Mouse (Mus musculus): ENCODE results near the gene Gm18596. TPM values are rescaled to one million over a fixed set of nuclear protein-coding genes. Genes with fewer than 3 reads are reported as not detected.
"Not testable (repeated sequence)": the region's sequence is repeated elsewhere in the genome, so short reads cannot be mapped to it uniquely, and the experiment has no call there.

Gene Gm18596
- polyA plus RNA-seq, 1 experiment from 2014 or later = not detected

GRCm38 (mm10) chr10:77751254-77751653, 8.8 kb upstream of the Gm18596 start, which contains the start of gene Gm9736:
TSS of gene Gm9736 (minus strand) at chr10:77751354.
- not testable (repeated sequence) for ATAC-seq (ENCODE audit: extremely low read depth, insufficient number of reproducible peaks, low FRiP score, low TSS enrichment); H3K27ac ChIP-seq (replicated peaks); H3K9me3 ChIP-seq; H3K4me1 ChIP-seq; H3K36me3 ChIP-seq; H3K4me3 ChIP-seq; H3K4me2 ChIP-seq; H3K27me3 ChIP-seq (replicated peaks); H3K9ac ChIP-seq
- 69% methylated on average over 1 of the region's 1 CpGs for WGBS

- H3K27ac ChIP-seq (replicated peaks); ATAC-seq (ENCODE audit: extremely low read depth, insufficient number of reproducible peaks, low FRiP score, low TSS enrichment); H3K9ac ChIP-seq; H3K27me3 ChIP-seq (replicated peaks); H3K4me1 ChIP-seq; H3K4me2 ChIP-seq; H3K36me3 ChIP-seq; H3K9me3 ChIP-seq; H3K4me3 ChIP-seq: not testable (repeated sequence)
- 53% methylated on average over 1 of the region's 1 CpGs for WGBS
These were observed 8.2 kb upstream of the Gm18596 start for GRCm38 (mm10) chr10:77750686-77751085.

GRCm38 (mm10) chr10:77738929-77739328, 3.5 kb downstream of the Gm18596 start:
- no peak overlapping the region for H3K4me2 ChIP-seq
- H3K9ac ChIP-seq = no peak overlapping the region
- H3K36me3 ChIP-seq = no peaks in the 10 kb centered on the region
- 77% methylated on average over 4 of the region's 4 CpGs for WGBS
- no peak overlapping the region for H3K4me3 ChIP-seq
- no peaks in the 10 kb centered on the region for H3K27me3 ChIP-seq (replicated peaks)
- no peak overlapping the region for H3K27ac ChIP-seq (replicated peaks)
- no peak for ATAC-seq (ENCODE audit: extremely low read depth, insufficient number of reproducible peaks, low FRiP score, low TSS enrichment)
- peaks cover 11% of the 10 kb centered on the region for H3K9me3 ChIP-seq
- H3K4me1 ChIP-seq = no peaks in the 10 kb centered on the region

GRCm38 (mm10) chr10:77735928-77736327, 6.5 kb downstream of the Gm18596 start:
- H3K4me3 ChIP-seq = no peak overlapping the region
- 86% methylated on average over 1 of the region's 1 CpGs for WGBS
- H3K27ac ChIP-seq (replicated peaks) = no peak overlapping the region
- H3K4me1 ChIP-seq = no peaks in the 10 kb centered on the region
- no peak overlapping the region for H3K9ac ChIP-seq
- no peak overlapping the region for H3K4me2 ChIP-seq
- no peaks in the 10 kb centered on the region for H3K36me3 ChIP-seq
- no peak for ATAC-seq (ENCODE audit: extremely low read depth, insufficient number of reproducible peaks, low FRiP score, low TSS enrichment)
- H3K9me3 ChIP-seq = peaks cover 13% of the 10 kb centered on the region
- no peaks in the 10 kb centered on the region for H3K27me3 ChIP-seq (replicated peaks)

GRCm38 (mm10) chr10:77729241-77729640, 13.2 kb downstream of the Gm18596 start:
- no peaks in the 10 kb centered on the region for H3K4me1 ChIP-seq
- ATAC-seq (ENCODE audit: extremely low read depth, insufficient number of reproducible peaks, low FRiP score, low TSS enrichment) = no peak
- 45% methylated on average over 4 of the region's 4 CpGs for WGBS
- H3K36me3 ChIP-seq = no peaks in the 10 kb centered on the region
- H3K27me3 ChIP-seq (replicated peaks) = no peaks in the 10 kb centered on the region
- H3K9ac ChIP-seq = no peak overlapping the region
- no peak overlapping the region for H3K4me2 ChIP-seq
- no peak overlapping the region for H3K27ac ChIP-seq (replicated peaks)
- H3K9me3 ChIP-seq = peaks cover 4% of the 10 kb centered on the region
- H3K4me3 ChIP-seq = no peak overlapping the region

GRCm38 (mm10) chr10:77728280-77728679, 14.2 kb downstream of the Gm18596 start:
- Histone ChIP-seq H3K4me2 (no peak overlapping the region), H3K9me3 (no peaks in the 10 kb centered on the region), H3K4me1 (no peaks in the 10 kb centered on the region), H3K27me3 (replicated peaks) (no peaks in the 10 kb centered on the region), H3K4me3 (no peak overlapping the region), H3K27ac (replicated peaks) (no peak overlapping the region), H3K36me3 (no peaks in the 10 kb centered on the region), H3K9ac (no peak overlapping the region)
- no peak for ATAC-seq (ENCODE audit: extremely low read depth, insufficient number of reproducible peaks, low FRiP score, low TSS enrichment)
- WGBS = 53% methylated on average over 4 of the region's 4 CpGs

- Histone ChIP-seq H3K36me3 (no peaks in the 10 kb centered on the region), H3K4me2 (no peak within 1 kb of the TSS), H3K4me3 (no peak within 1 kb of the TSS), H3K4me1 (no peaks in the 10 kb centered on the region), H3K27me3 (replicated peaks) (no peaks in the 10 kb centered on the region), H3K9ac (no peak within 1 kb of the TSS), H3K27ac (replicated peaks) (no peak within 1 kb of the TSS), H3K9me3 (no peaks in the 10 kb centered on the region)
- ATAC-seq (ENCODE audit: extremely low read depth, insufficient number of reproducible peaks, low FRiP score, low TSS enrichment) = no peak
- WGBS = 24% methylated on average over 3 of the region's 3 CpGs
These were observed 16.3 kb downstream of the Gm18596 start, which contains the start of gene Gm10100 for GRCm38 (mm10) chr10:77726186-77726585. TSS of gene Gm10100 (plus strand) at chr10:77726486.

GRCm38 (mm10) chr10:77724855-77725254, 17.6 kb downstream of the Gm18596 start:
- no peak overlapping the region for H3K27ac ChIP-seq (replicated peaks)
- WGBS = 65% methylated on average over 8 of the region's 8 CpGs
- H3K36me3 ChIP-seq = no peaks in the 10 kb centered on the region
- H3K27me3 ChIP-seq (replicated peaks) = no peaks in the 10 kb centered on the region
- H3K4me1 ChIP-seq = no peaks in the 10 kb centered on the region
- no peak overlapping the region for H3K4me3 ChIP-seq
- no peak overlapping the region for H3K9ac ChIP-seq
- H3K4me2 ChIP-seq = no peak overlapping the region
- ATAC-seq (ENCODE audit: extremely low read depth, insufficient number of reproducible peaks, low FRiP score, low TSS enrichment) = no peak
- no peaks in the 10 kb centered on the region for H3K9me3 ChIP-seq

- H3K36me3 ChIP-seq; H3K27ac ChIP-seq (replicated peaks); H3K27me3 ChIP-seq (replicated peaks); H3K9me3 ChIP-seq; H3K9ac ChIP-seq; H3K4me1 ChIP-seq; H3K4me3 ChIP-seq; ATAC-seq (ENCODE audit: extremely low read depth, insufficient number of reproducible peaks, low FRiP score, low TSS enrichment); H3K4me2 ChIP-seq: not testable (repeated sequence)
- WGBS = 72% methylated on average over 1 of the region's 1 CpGs
These were observed 22.1 kb downstream of the Gm18596 start, which contains the start of gene Krtap12-1 for GRCm38 (mm10) chr10:77720299-77720698. TSS of gene Krtap12-1 (plus strand) at chr10:77720599.

- no peaks in the 10 kb centered on the region for H3K27me3 ChIP-seq (replicated peaks)
- no peak within 1 kb of the TSS for H3K4me2 ChIP-seq
- H3K4me1 ChIP-seq = no peaks in the 10 kb centered on the region
- no peak within 1 kb of the TSS for H3K27ac ChIP-seq (replicated peaks)
- ATAC-seq (ENCODE audit: extremely low read depth, insufficient number of reproducible peaks, low FRiP score, low TSS enrichment) = no peak
- no peaks in the 10 kb centered on the region for H3K36me3 ChIP-seq
- H3K9me3 ChIP-seq = 0 out of 2 replicates have a peak, but pooled peaks cover 8% of the 10 kb centered on the region
- H3K4me3 ChIP-seq = no peak within 1 kb of the TSS
- whole genome bisulfite sequencing = 64% methylated on average over 1 of the region's 1 CpGs
- no peak within 1 kb of the TSS for H3K9ac ChIP-seq
These were observed 26.9 kb downstream of the Gm18596 start, which contains the start of gene Gm10142 for GRCm38 (mm10) chr10:77715507-77715906. TSS of gene Gm10142 (plus strand) at chr10:77715807.

- no peaks in the 10 kb centered on the region for H3K27me3 ChIP-seq (replicated peaks)
- no peaks in the 10 kb centered on the region for H3K36me3 ChIP-seq
- no peak overlapping the region for H3K4me3 ChIP-seq
- H3K27ac ChIP-seq (replicated peaks) = no peak overlapping the region
- ATAC-seq (ENCODE audit: extremely low read depth, insufficient number of reproducible peaks, low FRiP score, low TSS enrichment) = no peak
- H3K4me2 ChIP-seq = no peak overlapping the region
- no peaks in the 10 kb centered on the region for H3K4me1 ChIP-seq
- H3K9me3 ChIP-seq = 0 out of 2 replicates have a peak, but pooled peaks cover 8% of the 10 kb centered on the region
- H3K9ac ChIP-seq = no peak overlapping the region
- WGBS = 59% methylated on average over 4 of the region's 4 CpGs
These were observed 28.7 kb downstream of the Gm18596 start for GRCm38 (mm10) chr10:77713734-77714133.

GRCm38 (mm10) chr10:77711157-77711556, 31.3 kb downstream of the Gm18596 start, which contains the start of gene Gm10024:
TSS of gene Gm10024 (plus strand) at chr10:77711457.
- H3K4me3 ChIP-seq; H3K9me3 ChIP-seq; H3K4me2 ChIP-seq; ATAC-seq (ENCODE audit: extremely low read depth, insufficient number of reproducible peaks, low FRiP score, low TSS enrichment); H3K9ac ChIP-seq; H3K27me3 ChIP-seq (replicated peaks); H3K36me3 ChIP-seq; H3K27ac ChIP-seq (replicated peaks); H3K4me1 ChIP-seq: not testable (repeated sequence)

All from heart, embryonic 13.5 days (tissue).